Mouse (Mus musculus) liver, embryonic 14.5 days (tissue): Measurements from ENCODE around the gene Xpo6. TPM values are rescaled to one million over a fixed set of nuclear protein-coding genes. Genes with fewer than 3 reads are reported as not detected.

Source experiments
- ATAC-seq: fragments of 200-750 bp; cut with Nextera tagmentation; 2 replicates; pipeline ENCODE4 v1.8.0; 2017; ENCODE audit warnings: moderate number of reproducible peaks, mild to moderate bottlenecking, moderate library complexity; ENCODE audit not compliant: insufficient read depth
- DNase-seq, 3 experiments: peaks; one replicate each; pipeline ENCODE4 v3.0.0-alpha.2; 2012 to 2013; ENCODE audit warnings: low read depth in 3 of 3, low spot score in 3 of 3
- H3K27ac ChIP-seq: fragments of 300-500 bp; sonication (generic); 2 replicates; pipeline ENCODE4 v1.5.1; 2014; ENCODE audit warnings: moderate library complexity, mild to moderate bottlenecking, control low read depth, inconsistent platforms
- H3K27me3 ChIP-seq: fragments of 300-500 bp; sonication (generic); 2 replicates; pipeline ENCODE4 v1.6.1; 2014; ENCODE audit warnings: mild to moderate bottlenecking, low read length, moderate library complexity; ENCODE audit not compliant: control insufficient read depth, insufficient read depth
- H3K36me3 ChIP-seq: fragments of 300-500 bp; sonication (generic); replicated peaks from 2 replicates; pipeline ENCODE4 v1.6.1; 2014; ENCODE audit warnings: low read depth; ENCODE audit not compliant: control insufficient read depth, insufficient read depth
- H3K4me1 ChIP-seq, 2 experiments: fragments of 200-500 bp in 1 of 2; fragments of 300-500 bp in 1 of 2; sonication (generic) in 1 of 2; replicated peaks; 2 replicates each; pipeline ENCODE4 v1.6.1; 2012 to 2014; ENCODE audit warnings: antibody characterized with exemption in 1 of 2, inconsistent platforms in 1 of 2, low read length in 1 of 2; ENCODE audit not compliant: control insufficient read depth in 2 of 2, insufficient read depth in 2 of 2
- H3K4me2 ChIP-seq: fragments of 300-500 bp; sonication (generic); 2 replicates; pipeline ENCODE4 v1.6.1; 2014; ENCODE audit warnings: low read depth, mild to moderate bottlenecking, control low read depth, moderate library complexity
- H3K4me3 ChIP-seq, 2 experiments: fragments of 200-500 bp in 1 of 2; fragments of 300-500 bp in 1 of 2; sonication (generic) in 1 of 2; 2 replicates each; pipeline ENCODE4 v1.5.1; 2012 to 2014; ENCODE audit warnings: low read depth in 2 of 2, low read length in 2 of 2, mild to moderate bottlenecking in 2 of 2, control low read depth in 1 of 2, inconsistent platforms in 1 of 2, moderate library complexity in 1 of 2; ENCODE audit not compliant: insufficient read depth in 1 of 2
- H3K9ac ChIP-seq: fragments of 300-500 bp; sonication (generic); replicated peaks from 2 replicates; pipeline ENCODE4 v1.6.1; 2014; ENCODE audit warnings: mild to moderate bottlenecking, control low read depth, moderate library complexity
- H3K9me3 ChIP-seq: fragments of 300-500 bp; sonication (generic); 2 replicates; pipeline ENCODE4 v1.6.1; 2016; ENCODE audit warnings: low read length, mixed read lengths; ENCODE audit not compliant: control insufficient read depth
- CTCF ChIP-seq: IDR thresholded peaks from 2 replicates; pipeline ENCODE4 v1.5.1; 2016; ENCODE audit warnings: antibody characterized with exemption, low read depth, control low read depth
- EP300 ChIP-seq: IDR thresholded peaks from 2 replicates; pipeline ENCODE4 v1.6.1; 2016; ENCODE audit warnings: antibody characterized with exemption, low read depth
- WGBS: fragments of 180-500 bp; shearing (Covaris S2); extraction: QIAGEN DNeasy Blood & Tissue Kit; methylation state at CpG from one replicate; pipeline ENCODE4 v1.1.7; 2014; ENCODE audit not compliant: insufficient replicate concordance; 5-methylcytosine and 5-hydroxymethylcytosine counted together
- polyA plus RNA-seq, 2 experiments: library from polyadenylated mRNA; depleted of rRNA in 1 of 2; stranded (reverse) in 1 of 2; unstranded in 1 of 2; fragments of >200 nt; fragmentation: Nextera tagmentation in 1 of 2; extraction: Ambion mirVana in 1 of 2; gene quantifications; 2 replicates each; pipeline versions ENCODE4 v1.2.1 to v1.2.3; 2012 to 2014

Gene Xpo6
- polyA plus RNA-seq, 2 experiments: 18.2 to 47.5 TPM

GRCm38 (mm10) chr7:126218311-126218710, 18.0 kb upstream of the Xpo6 start:
- Histone ChIP-seq H3K4me3 (no peak overlapping the region), H3K36me3 (no peaks in the 10 kb centered on the region), H3K9ac (no peak overlapping the region), H3K4me1 (no peaks in the 10 kb centered on the region), H3K4me2 (no peak overlapping the region), H3K27ac (no peak overlapping the region), H3K9me3 (no peaks in the 10 kb centered on the region), H3K27me3 (no peaks in the 10 kb centered on the region)
- no peak for DNase-seq
- WGBS: 52% methylated on average over 1 of the region's 1 CpGs
- no peak for ATAC-seq
- TF ChIP-seq EP300 (no peak), CTCF (no peak)

- H3K4me3 ChIP-seq: no peak overlapping the region
- DNase-seq (no peak), ATAC-seq (no peak)
- no peak overlapping the region for H3K27ac ChIP-seq
- TF ChIP-seq CTCF (no peak), EP300 (no peak)
- H3K9me3 ChIP-seq: no peaks in the 10 kb centered on the region
- WGBS: 41% methylated on average over 1 of the region's 1 CpGs
- H3K4me1 ChIP-seq: no peaks in the 10 kb centered on the region
- H3K27me3 ChIP-seq: no peaks in the 10 kb centered on the region
- H3K9ac ChIP-seq: no peak overlapping the region
- H3K4me2 ChIP-seq: no peak overlapping the region
- H3K36me3 ChIP-seq: no peaks in the 10 kb centered on the region
These were observed 16.6 kb upstream of the Xpo6 start for GRCm38 (mm10) chr7:126216867-126217266.

- H3K9ac ChIP-seq: no peak overlapping the region
- no peak overlapping the region for H3K4me3 ChIP-seq
- no peaks in the 10 kb centered on the region for H3K9me3 ChIP-seq
- H3K36me3 ChIP-seq: no peaks in the 10 kb centered on the region
- no peak for ATAC-seq
- H3K4me1 ChIP-seq: no peaks in the 10 kb centered on the region
- no peak overlapping the region for H3K27ac ChIP-seq
- H3K4me2 ChIP-seq: no peak overlapping the region
- WGBS: 41% methylated on average over 5 of the region's 5 CpGs
- DNase-seq: no peak
- H3K27me3 ChIP-seq: no peaks in the 10 kb centered on the region
- TF ChIP-seq CTCF (no peak), EP300 (no peak)
These were observed 10.6 kb upstream of the Xpo6 start for GRCm38 (mm10) chr7:126210856-126211255.

GRCm38 (mm10) chr7:126200997-126201345, 670 bp upstream of the Xpo6 start:
- Histone ChIP-seq H3K9me3 (no peaks in the 10 kb centered on the region), H3K27ac (peak overlapping the region; percentile 35)
- TF ChIP-seq CTCF (no peak), EP300 (no peak)

GRCm38 (mm10) chr7:126199691-126200102, 604 bp downstream of the Xpo6 start:
- peaks cover 18 to 28% of the 10 kb centered on the region in 2 experiments for H3K4me1 ChIP-seq

More at GRCm38 (mm10) chr7:126200997-126201345, 670 bp upstream of the Xpo6 start:
- peak overlapping the region in 1 of 2 experiments; percentile 86; a peak in 2 of 4 replicates for H3K4me3 ChIP-seq
- 75% methylated on average over 4 of the region's 4 CpGs for WGBS
- DNase-seq (no peak), ATAC-seq (no peak)
- H3K4me2 ChIP-seq: peak overlapping the region; percentile 71
- H3K9ac ChIP-seq: peak overlapping the region; percentile 56
- H3K36me3 ChIP-seq: no peaks in the 10 kb centered on the region
- no peaks in the 10 kb centered on the region for H3K27me3 ChIP-seq
- peaks cover 18 to 25% of the 10 kb centered on the region in 2 experiments for H3K4me1 ChIP-seq

More at GRCm38 (mm10) chr7:126199691-126200102, 604 bp downstream of the Xpo6 start:
- peak overlapping the region; percentile 55 for H3K27ac ChIP-seq
- H3K9me3 ChIP-seq: no peaks in the 10 kb centered on the region
- WGBS: under 1% methylated on average over 27 of the region's 27 CpGs
- peak overlapping the region; percentile 86 to 89 for H3K4me3 ChIP-seq
- H3K36me3 ChIP-seq: no peaks in the 10 kb centered on the region
- H3K4me2 ChIP-seq: peak overlapping the region; percentile 71
- TF ChIP-seq EP300 (no peak), CTCF (no peak)
- no peaks in the 10 kb centered on the region for H3K27me3 ChIP-seq
- H3K9ac ChIP-seq: peak overlapping the region; percentile 91
- DNase-seq (peak in 2 of 3 experiments; percentile 20 to 35), ATAC-seq (peak; percentile 56)
